Mouse (Mus musculus) hindbrain, embryonic 10.5 days (tissue): ENCODE measurements around the gene P3h4. TPM values are rescaled to one million over a fixed set of nuclear protein-coding genes. Genes with fewer than 3 reads are reported as not detected.

Source experiments
- DNase-seq: peaks from one replicate; pipeline ENCODE4 v3.0.0-alpha.2; 2017; ENCODE audit warnings: low spot score
- H3K27ac ChIP-seq: fragments of 300-500 bp; sonication (generic); 2 replicates; pipeline ENCODE4 v1.5.1; 2016; ENCODE audit warnings: mild to moderate bottlenecking, moderate library complexity
- H3K27me3 ChIP-seq: fragments of 300-500 bp; sonication (generic); 2 replicates; pipeline ENCODE4 v1.6.1; 2016; ENCODE audit warnings: mild to moderate bottlenecking; ENCODE audit not compliant: poor library complexity, insufficient read depth, severe bottlenecking
- H3K36me3 ChIP-seq: fragments of 300-500 bp; sonication (generic); 2 replicates; pipeline ENCODE4 v1.6.1; 2016; ENCODE audit warnings: mild to moderate bottlenecking, moderate library complexity
- H3K4me1 ChIP-seq: fragments of 300-500 bp; sonication (generic); replicated peaks from 2 replicates; pipeline ENCODE4 v1.6.1; 2016; ENCODE audit warnings: mild to moderate bottlenecking
- H3K4me3 ChIP-seq: fragments of 300-500 bp; sonication (generic); 2 replicates; pipeline ENCODE4 v1.5.1; 2016; ENCODE audit warnings: mild to moderate bottlenecking, moderate library complexity
- H3K9me3 ChIP-seq: fragments of 300-500 bp; sonication (generic); 2 replicates; pipeline ENCODE4 v1.6.1; 2016; ENCODE audit warnings: mild to moderate bottlenecking, moderate library complexity
- WGBS: fragments of 180-500 bp; shearing (Covaris S2); methylation state at CpG from one replicate; pipeline ENCODE4 v1.1.7; 2016; 5-methylcytosine and 5-hydroxymethylcytosine counted together
- polyA plus RNA-seq: library from polyadenylated mRNA; unstranded; fragments of >200 nt; fragmentation: Nextera tagmentation; extraction: Ambion mirVana; gene quantifications from 2 replicates; pipeline ENCODE4 v1.2.1, GENCODE M21; 2016

P3h4 gene
- polyA plus RNA-seq, 1 experiment from 2014 or later: 27.0 TPM

DNA sequence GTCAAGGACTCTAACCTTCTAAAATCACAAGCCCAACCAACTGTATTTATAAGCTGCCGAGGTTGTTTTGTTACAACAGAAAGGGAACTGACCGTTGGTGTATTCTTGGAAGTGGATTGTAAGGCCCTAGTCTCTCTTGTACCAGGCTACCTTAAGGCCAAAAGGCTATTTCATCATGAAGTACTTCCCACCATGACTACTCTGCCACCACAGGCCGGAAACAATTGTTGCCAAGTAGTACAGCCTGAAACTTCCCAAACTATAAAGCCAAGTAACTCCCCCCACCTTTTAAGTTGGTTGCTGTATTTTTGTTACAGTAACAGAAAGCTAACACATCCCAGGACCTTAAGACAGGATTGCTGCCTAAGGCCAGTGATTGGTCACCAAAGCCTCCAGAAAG is 12.2 kb upstream of the P3h4 start:
- Histone ChIP-seq H3K27ac (no peak overlapping the region), H3K4me3 (no peak overlapping the region), H3K36me3 (peaks cover 58% of the 10 kb centered on the region), H3K27me3 (no peaks in the 10 kb centered on the region), H3K9me3 (no peaks in the 10 kb centered on the region), H3K4me1 (peaks cover 8% of the 10 kb centered on the region)
- DNase-seq: no peak
- WGBS: 89% methylated on average over 3 of the region's 3 CpGs

DNA sequence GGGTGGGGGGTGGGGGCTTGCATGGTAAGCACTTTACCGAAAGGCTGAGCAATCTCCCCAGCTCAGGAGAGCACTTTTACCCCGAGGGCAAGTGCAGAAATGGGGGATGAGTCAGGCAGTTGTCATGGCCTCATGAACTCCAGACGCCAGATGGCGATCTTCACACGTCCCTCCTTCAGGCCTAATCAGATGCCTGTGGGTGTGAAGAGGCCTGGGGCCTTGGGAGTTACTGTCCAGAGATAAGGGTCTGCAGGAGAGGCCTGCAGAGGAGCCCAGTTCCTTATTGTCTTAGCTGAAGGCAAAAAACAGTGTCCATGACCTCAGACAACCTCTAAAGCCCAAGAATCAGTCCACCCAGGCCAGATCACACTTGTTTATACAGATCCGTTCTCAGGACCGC is 11.2 kb upstream of the P3h4 start:
- no peak overlapping the region for H3K4me3 ChIP-seq
- DNase-seq: peak; percentile 67
- peaks cover 50% of the 10 kb centered on the region for H3K36me3 ChIP-seq
- H3K9me3 ChIP-seq: no peaks in the 10 kb centered on the region
- H3K27ac ChIP-seq: peak overlapping the region; percentile 69
- 30% methylated on average over 7 of the region's 7 CpGs for WGBS
- no peaks in the 10 kb centered on the region for H3K27me3 ChIP-seq
- H3K4me1 ChIP-seq: peaks cover 17% of the 10 kb centered on the region

DNA sequence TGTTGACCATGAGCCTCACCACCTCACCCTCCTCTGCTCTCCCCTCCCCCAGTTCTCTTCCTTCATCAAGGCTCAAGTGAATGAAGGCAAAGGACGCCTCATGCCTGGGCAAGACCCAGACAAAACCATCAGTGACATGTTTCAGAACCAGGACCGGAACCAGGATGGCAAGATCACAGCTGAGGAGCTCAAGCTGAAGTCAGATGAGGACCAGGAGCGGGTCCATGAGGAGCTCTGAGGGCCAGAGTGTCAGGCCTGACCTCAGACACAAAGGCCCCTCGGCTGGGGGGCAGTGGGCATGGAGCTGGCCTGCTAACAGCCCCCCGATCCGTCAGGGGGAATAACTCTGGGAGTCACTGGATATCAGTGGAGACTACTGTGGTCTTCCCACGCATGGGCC is 9.2 kb upstream of the P3h4 start:
- Histone ChIP-seq H3K9me3 (no peaks in the 10 kb centered on the region), H3K27me3 (no peaks in the 10 kb centered on the region), H3K36me3 (peaks cover 30% of the 10 kb centered on the region), H3K4me3 (no peak overlapping the region; the same call in 1 of the 2 replicates), H3K27ac (no peak overlapping the region), H3K4me1 (peaks cover 21% of the 10 kb centered on the region)
- no peak for DNase-seq
- WGBS: 90% methylated on average over 7 of the region's 7 CpGs

GRCm38 (mm10) chr11:100421537-100421936 is 6.9 kb upstream of the P3h4 start:
- peaks cover 23% of the 10 kb centered on the region for H3K4me1 ChIP-seq
- no peaks in the 10 kb centered on the region for H3K9me3 ChIP-seq
- H3K27me3 ChIP-seq: peaks cover 9% of the 10 kb centered on the region
- 41% methylated on average over 8 of the region's 8 CpGs for WGBS
- 0 out of 2 replicates have a peak overlapping the region, but pooled peaks have one; percentile 1 for H3K4me3 ChIP-seq
- no peak for DNase-seq
- peaks cover 26% of the 10 kb centered on the region for H3K36me3 ChIP-seq
- no peak overlapping the region for H3K27ac ChIP-seq

DNA sequence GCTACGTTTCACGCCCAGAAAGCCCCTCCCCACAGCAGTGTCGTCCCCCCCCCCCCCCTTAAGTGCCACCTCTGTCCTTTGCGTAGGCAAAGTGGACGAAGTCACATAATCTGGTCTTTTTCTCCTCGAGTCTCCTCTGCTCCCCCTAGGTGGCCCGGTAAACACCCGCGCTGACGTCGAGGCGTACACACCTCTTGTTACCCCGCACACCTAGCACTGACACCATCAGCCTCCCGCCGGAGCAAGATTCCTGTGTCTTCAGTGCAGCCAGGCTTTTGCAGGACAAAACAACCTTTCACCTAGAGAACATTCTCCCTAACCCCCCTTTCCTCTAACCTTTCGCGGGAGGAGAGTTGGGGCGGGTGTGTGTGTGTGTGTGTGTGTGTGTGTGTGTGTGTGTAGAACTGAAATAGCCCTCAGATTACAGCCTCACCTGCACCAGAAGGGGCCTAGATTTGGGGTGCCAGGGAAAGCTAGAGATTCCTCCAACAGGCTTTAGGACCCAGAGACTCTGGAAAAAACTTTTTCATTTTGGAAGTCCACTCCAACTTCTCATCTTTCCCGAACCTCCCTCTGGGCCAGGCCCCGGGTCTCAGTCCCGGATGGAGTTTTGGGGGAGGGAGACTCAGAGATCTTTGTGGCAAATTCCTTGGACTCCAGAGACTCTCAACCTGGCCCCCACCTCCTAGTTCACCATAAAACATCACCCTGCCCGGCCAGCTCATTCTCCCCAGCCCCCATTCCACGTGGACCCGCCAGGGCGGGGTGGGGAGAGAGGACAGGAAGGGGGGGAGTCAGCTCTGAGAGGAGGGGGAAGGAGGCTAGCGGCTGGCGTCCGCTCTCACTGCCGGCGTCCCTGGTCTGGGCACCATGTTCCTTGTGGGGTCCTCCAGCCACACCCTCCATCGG is 532 bp upstream of the P3h4 start, which contains the start of gene Fkbp10:
TSS of gene Fkbp10 (plus strand) at position 784 of the 909 bp plus-strand sequence.
- peaks cover 51% of the 10 kb centered on the region for H3K4me1 ChIP-seq
- peaks cover 35% of the 10 kb centered on the region for H3K27me3 ChIP-seq
- DNase-seq: peak; percentile 72
- peaks cover 9% of the 10 kb centered on the region for H3K36me3 ChIP-seq
- peak within 1 kb of the TSS; percentile 76 for H3K4me3 ChIP-seq
- H3K27ac ChIP-seq: peak within 1 kb of the TSS; percentile 90
- H3K9me3 ChIP-seq: no peaks in the 10 kb centered on the region
- 0% methylated on average over 31 of the region's 31 CpGs for WGBS

DNA sequence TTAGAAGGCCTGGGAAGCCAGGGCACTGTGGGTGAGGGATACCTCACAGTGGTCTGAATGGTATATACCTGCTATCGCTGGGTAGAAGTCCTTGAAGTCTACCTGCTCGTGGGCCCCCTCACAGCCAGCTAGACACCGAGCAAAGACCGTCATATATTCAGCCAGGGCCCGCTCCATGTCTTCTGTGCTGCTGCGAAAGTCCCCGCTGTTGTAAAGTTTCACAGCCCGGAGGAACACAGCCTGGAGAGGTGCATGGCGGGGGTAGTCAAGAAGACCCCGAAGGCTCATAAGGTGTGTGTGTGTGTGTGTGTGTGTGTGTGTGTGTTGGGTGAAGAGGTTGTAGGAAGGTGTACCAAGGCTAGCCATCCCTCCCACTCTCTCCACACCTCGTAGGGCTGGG is 1.1 kb downstream of the P3h4 start:
- DNase-seq: no peak
- no peaks in the 10 kb centered on the region for H3K9me3 ChIP-seq
- H3K4me1 ChIP-seq: peaks cover 51% of the 10 kb centered on the region
- peaks cover 35% of the 10 kb centered on the region for H3K27me3 ChIP-seq
- peaks cover 24% of the 10 kb centered on the region for H3K36me3 ChIP-seq
- WGBS: 81% methylated on average over 11 of the region's 11 CpGs
- peak overlapping the region; percentile 90 for H3K27ac ChIP-seq
- peak overlapping the region; percentile 76 for H3K4me3 ChIP-seq

- peaks cover 28% of the 10 kb centered on the region for H3K27me3 ChIP-seq
- H3K9me3 ChIP-seq: no peaks in the 10 kb centered on the region
- no peak overlapping the region; the same call in 1 of the 2 replicates for H3K4me3 ChIP-seq
- no peak for DNase-seq
- peak overlapping the region; percentile 40; the same call in 1 of the 2 replicates for H3K27ac ChIP-seq
- 86% methylated on average over 11 of the region's 11 CpGs for WGBS
- H3K4me1 ChIP-seq: peaks cover 51% of the 10 kb centered on the region
- H3K36me3 ChIP-seq: peaks cover 29% of the 10 kb centered on the region
Observed at GRCm38 (mm10) chr11:100411736-100412135, 2.9 kb downstream of the P3h4 start.

DNA sequence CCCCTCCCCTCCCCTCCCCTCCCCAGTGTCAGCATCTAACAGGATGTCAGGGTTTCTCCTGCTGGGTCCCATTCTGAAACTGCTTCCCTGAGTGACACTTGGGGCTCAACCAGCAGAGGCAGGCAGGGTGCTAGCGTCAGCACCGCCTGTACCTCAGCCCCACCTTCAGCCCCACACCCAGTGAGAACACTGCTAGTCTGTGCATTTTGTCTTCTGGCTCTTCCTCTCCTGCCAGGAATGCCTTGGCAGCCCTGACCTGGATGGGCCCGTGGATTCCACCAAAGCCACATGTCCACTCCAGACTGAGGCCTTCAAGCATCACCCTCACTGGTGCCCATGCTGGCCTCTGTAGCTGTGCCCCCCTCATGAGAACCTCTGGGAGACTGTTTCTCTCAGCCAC is 5.0 kb downstream of the P3h4 start:
- Histone ChIP-seq H3K27ac (no peak overlapping the region), H3K27me3 (peaks cover 9% of the 10 kb centered on the region), H3K9me3 (no peaks in the 10 kb centered on the region), H3K4me1 (peaks cover 31% of the 10 kb centered on the region), H3K36me3 (peaks cover 29% of the 10 kb centered on the region), H3K4me3 (no peak overlapping the region)
- WGBS: 76% methylated on average over 3 of the region's 3 CpGs
- no peak for DNase-seq

- no peak overlapping the region for H3K4me3 ChIP-seq
- WGBS: 93% methylated on average over 12 of the region's 12 CpGs
- H3K9me3 ChIP-seq: no peaks in the 10 kb centered on the region
- peaks cover 25% of the 10 kb centered on the region for H3K4me1 ChIP-seq
- peaks cover 29% of the 10 kb centered on the region for H3K36me3 ChIP-seq
- H3K27me3 ChIP-seq: peaks cover 8% of the 10 kb centered on the region
- DNase-seq: no peak
- no peak overlapping the region for H3K27ac ChIP-seq
Observed at GRCm38 (mm10) chr11:100408835-100409462, 5.7 kb downstream of the P3h4 start.

GRCm38 (mm10) chr11:100408076-100408834 is 6.4 kb downstream of the P3h4 start:
- H3K27me3 ChIP-seq: peaks cover under 1% of the 10 kb centered on the region
- WGBS: 50% methylated on average over 10 of the region's 10 CpGs
- DNase-seq: peak; percentile 50
- H3K9me3 ChIP-seq: no peaks in the 10 kb centered on the region
- H3K36me3 ChIP-seq: peaks cover 29% of the 10 kb centered on the region
- H3K27ac ChIP-seq: no peak overlapping the region
- no peak overlapping the region for H3K4me3 ChIP-seq
- peaks cover 25% of the 10 kb centered on the region for H3K4me1 ChIP-seq

DNA sequence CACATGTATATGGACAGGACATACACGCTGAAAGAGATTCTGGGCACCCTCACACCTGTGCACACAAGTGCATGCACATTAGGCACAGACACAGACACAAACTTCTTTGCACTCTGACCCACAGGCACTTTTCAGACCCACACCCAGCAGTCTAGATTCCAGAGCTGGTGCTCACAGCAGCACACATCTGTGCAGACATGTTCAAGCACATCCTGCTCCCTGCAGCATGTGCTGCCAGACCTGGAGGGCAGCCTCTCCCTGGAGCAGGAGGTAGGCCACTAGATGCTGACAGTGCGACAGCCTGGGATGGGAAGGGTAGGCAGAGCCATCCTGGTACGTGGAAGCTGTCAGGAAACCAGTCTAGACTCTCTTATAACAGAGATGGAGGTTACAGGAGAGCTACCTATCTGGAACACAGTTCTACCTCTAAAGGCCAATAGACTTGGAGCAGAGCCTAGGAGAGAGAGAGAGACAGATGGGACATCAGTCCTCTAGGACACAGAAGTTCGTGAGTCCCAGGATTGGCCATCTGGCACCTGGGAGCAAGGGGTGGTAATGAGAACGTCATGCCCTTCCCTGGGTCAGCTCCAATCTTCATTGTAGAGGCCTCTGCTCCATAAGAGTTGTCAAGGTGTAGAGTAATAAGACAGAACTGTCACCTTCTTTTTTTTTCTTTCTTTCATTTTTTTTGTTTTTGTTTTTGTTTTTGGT is 7.5 kb downstream of the P3h4 start:
- H3K27ac ChIP-seq: no peak overlapping the region
- H3K4me3 ChIP-seq: no peak overlapping the region
- H3K27me3 ChIP-seq: no peaks in the 10 kb centered on the region; the same call in 1 of the 2 replicates
- peaks cover 24% of the 10 kb centered on the region for H3K4me1 ChIP-seq
- peaks cover 26% of the 10 kb centered on the region for H3K36me3 ChIP-seq
- DNase-seq: no peak
- 86% methylated on average over 5 of the region's 5 CpGs for WGBS
- H3K9me3 ChIP-seq: no peaks in the 10 kb centered on the region

GRCm38 (mm10) chr11:100406273-100406672 is 8.4 kb downstream of the P3h4 start:
- no peak for DNase-seq
- no peak overlapping the region for H3K4me3 ChIP-seq
- no peaks in the 10 kb centered on the region for H3K27me3 ChIP-seq
- H3K27ac ChIP-seq: no peak overlapping the region
- WGBS: 81% methylated on average over 8 of the region's 8 CpGs
- no peaks in the 10 kb centered on the region for H3K9me3 ChIP-seq
- H3K36me3 ChIP-seq: peaks cover 26% of the 10 kb centered on the region
- H3K4me1 ChIP-seq: peaks cover 24% of the 10 kb centered on the region
